Mouse (Mus musculus) 416B (cell line): ENCODE measurements around the gene Rab11a.

Experiments used
- DNase-seq: peaks from one replicate; pipeline ENCODE4 v3.0.0; 2011; ENCODE audit warnings: low read depth

The Rab11a gene

GRCm38 (mm10) chr9:64737406-64738201 lies at the start of gene Rab11a:
Gene Rab11a, minus strand, starts transcription at chr9:64737758.
- peak; percentile 97 for DNase-seq

- DNase-seq: no peak
Observed at GRCm38 (mm10) chr9:64786216-64786905, 48.8 kb upstream of the Rab11a start.

GRCm38 (mm10) chr9:64784841-64785240 lies 47.3 kb upstream of the Rab11a start:
- peak; percentile 73 for DNase-seq

- DNase-seq: no peak
Observed at GRCm38 (mm10) chr9:64783511-64783910, 46.0 kb upstream of the Rab11a start.

GRCm38 (mm10) chr9:64779628-64780027 lies 42.1 kb upstream of the Rab11a start:
- peak; percentile 71 for DNase-seq

GRCm38 (mm10) chr9:64778151-64778550 lies 40.6 kb upstream of the Rab11a start:
- DNase-seq: no peak

- DNase-seq: no peak
Observed at GRCm38 (mm10) chr9:64777441-64777987, 40.0 kb upstream of the Rab11a start.

GRCm38 (mm10) chr9:64775491-64775890 lies 37.9 kb upstream of the Rab11a start:
- DNase-seq: no peak

- no peak for DNase-seq
Observed at GRCm38 (mm10) chr9:64774883-64775282, 37.3 kb upstream of the Rab11a start.

GRCm38 (mm10) chr9:64774411-64774811 lies 36.9 kb upstream of the Rab11a start:
- no peak for DNase-seq

GRCm38 (mm10) chr9:64773936-64774335 lies 36.4 kb upstream of the Rab11a start:
- peak; percentile 62 for DNase-seq

GRCm38 (mm10) chr9:64773254-64773653 lies 35.7 kb upstream of the Rab11a start:
- DNase-seq: no peak

- DNase-seq: peak; percentile 81
Observed at GRCm38 (mm10) chr9:64771236-64771635, 33.7 kb upstream of the Rab11a start.

GRCm38 (mm10) chr9:64770411-64770849 lies 32.9 kb upstream of the Rab11a start:
- DNase-seq: no peak

- DNase-seq: no peak
Observed at GRCm38 (mm10) chr9:64769911-64770310, 32.4 kb upstream of the Rab11a start.

- peak; percentile 79 for DNase-seq
Observed at GRCm38 (mm10) chr9:64769066-64769695, 31.6 kb upstream of the Rab11a start.

- DNase-seq: no peak
Observed at GRCm38 (mm10) chr9:64767796-64768195, 30.2 kb upstream of the Rab11a start.

- DNase-seq: no peak
Observed at GRCm38 (mm10) chr9:64766136-64766535, 28.6 kb upstream of the Rab11a start.

- no peak for DNase-seq
Observed at GRCm38 (mm10) chr9:64764824-64765223, 27.3 kb upstream of the Rab11a start.

GRCm38 (mm10) chr9:64758052-64758451 lies 20.5 kb upstream of the Rab11a start:
- no peak for DNase-seq

GRCm38 (mm10) chr9:64752575-64752974 lies 15.0 kb upstream of the Rab11a start:
- peak; percentile 45 for DNase-seq

- DNase-seq: no peak
Observed at GRCm38 (mm10) chr9:64749314-64749713, 11.8 kb upstream of the Rab11a start.
